Mouse (Mus musculus) forebrain, embryonic 10.5 days (tissue): Measurements from ENCODE around the gene Ifit1bl2. TPM values are rescaled to one million over a fixed set of nuclear protein-coding genes. Genes with fewer than 3 reads are reported as not detected.
"Not testable (repeated sequence)": the region's sequence is repeated elsewhere in the genome, so short reads cannot be mapped to it uniquely, and the experiment has no call there.

Experiments
- DNase-seq: peaks from one replicate; pipeline ENCODE4 v3.0.0-alpha.2; 2017; ENCODE audit warnings: low spot score; ENCODE audit errors: extremely low spot score
- H3K27ac ChIP-seq: fragments of 300-500 bp; sonication (generic); 2 replicates; pipeline ENCODE4 v1.5.1; 2016; ENCODE audit warnings: mild to moderate bottlenecking
- H3K27me3 ChIP-seq: fragments of 300-500 bp; sonication (generic); 2 replicates; pipeline ENCODE4 v1.6.1; 2016; ENCODE audit warnings: mild to moderate bottlenecking; ENCODE audit not compliant: poor library complexity, severe bottlenecking
- H3K36me3 ChIP-seq: fragments of 300-500 bp; sonication (generic); replicated peaks from 2 replicates; pipeline ENCODE4 v1.6.1; 2016; ENCODE audit warnings: mild to moderate bottlenecking, moderate library complexity
- H3K4me1 ChIP-seq: fragments of 300-500 bp; sonication (generic); 2 replicates; pipeline ENCODE4 v1.6.1; 2016
- H3K4me3 ChIP-seq: fragments of 300-500 bp; sonication (generic); 2 replicates; pipeline ENCODE4 v1.5.1; 2016; ENCODE audit warnings: mild to moderate bottlenecking, moderate library complexity
- H3K9me3 ChIP-seq: fragments of 300-500 bp; sonication (generic); 2 replicates; pipeline ENCODE4 v1.6.1; 2016; ENCODE audit warnings: mild to moderate bottlenecking, moderate library complexity
- WGBS: fragments of 180-500 bp; shearing (Covaris S2); methylation state at CpG from one replicate; pipeline ENCODE4 v1.1.7; 2016; 5-methylcytosine and 5-hydroxymethylcytosine counted together
- polyA plus RNA-seq: library from polyadenylated mRNA; unstranded; fragments of >200 nt; fragmentation: Nextera tagmentation; extraction: Ambion mirVana; gene quantifications from 2 replicates; pipeline ENCODE4 v1.2.1, GENCODE M21; 2016

The Ifit1bl2 gene
- polyA plus RNA-seq, 1 experiment from 2014 or later, result not detected

DNA sequence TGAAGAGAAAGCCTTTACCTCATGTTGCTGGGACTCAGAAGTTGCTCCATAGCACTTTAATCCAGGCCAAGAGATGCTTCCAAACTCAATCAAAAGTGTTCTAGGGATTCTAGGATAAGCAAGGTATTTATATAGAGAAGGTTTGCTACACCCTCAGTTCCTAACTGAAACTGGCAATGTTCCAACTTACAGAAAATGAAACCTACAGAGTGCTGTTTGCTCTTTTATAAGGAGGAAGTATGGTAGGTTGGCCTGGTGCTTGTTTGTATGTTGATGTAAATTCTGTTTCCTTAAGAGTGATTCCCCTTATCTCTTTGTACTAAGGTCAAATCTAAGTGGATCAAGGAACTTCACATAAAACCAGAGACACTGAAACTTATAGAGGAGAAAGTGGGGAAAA is 41.3 kb downstream of the Ifit1bl2 start:
- not testable (repeated sequence) for DNase-seq, H3K36me3 ChIP-seq, H3K4me1 ChIP-seq, H3K27me3 ChIP-seq, H3K4me3 ChIP-seq, H3K9me3 ChIP-seq, H3K27ac ChIP-seq

- Histone ChIP-seq H3K4me3 (no peak overlapping the region), H3K4me1 (no peaks in the 10 kb centered on the region), H3K36me3 (no peaks in the 10 kb centered on the region), H3K27ac (no peak overlapping the region), H3K27me3 (no peaks in the 10 kb centered on the region), H3K9me3 (no peaks in the 10 kb centered on the region)
- DNase-seq, result no peak
- 89% methylated on average over 2 of the region's 2 CpGs for WGBS
Observed at GRCm38 (mm10) chr19:34598341-34598740, 42.2 kb downstream of the Ifit1bl2 start.

GRCm38 (mm10) chr19:34596811-34597210 is 43.7 kb downstream of the Ifit1bl2 start:
- Histone ChIP-seq H3K4me3 (no peak overlapping the region), H3K4me1 (no peaks in the 10 kb centered on the region), H3K27ac (no peak overlapping the region), H3K9me3 (no peaks in the 10 kb centered on the region), H3K36me3 (no peaks in the 10 kb centered on the region), H3K27me3 (no peaks in the 10 kb centered on the region)
- DNase-seq, result no peak

DNA sequence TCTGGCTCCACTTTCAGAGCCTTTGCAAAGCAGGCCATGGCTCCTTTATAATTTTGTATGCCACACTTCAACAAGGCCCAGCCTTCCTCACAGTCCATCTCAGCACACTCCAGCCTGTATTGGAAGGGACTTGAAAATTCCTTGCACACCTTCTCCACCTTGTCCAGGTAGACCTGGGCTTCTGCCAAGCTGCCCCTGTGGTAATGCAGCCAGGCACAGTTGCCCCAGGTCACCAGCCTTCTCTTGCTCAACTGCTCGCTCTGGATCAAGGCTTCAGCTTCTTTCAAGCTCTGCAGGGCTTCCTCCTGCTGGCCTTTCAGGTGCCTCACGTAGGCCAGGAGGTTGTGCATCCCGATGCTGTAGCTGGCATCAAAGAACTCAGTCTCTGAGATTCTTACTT is 46.0 kb downstream of the Ifit1bl2 start:
- 82% methylated on average over 3 of the region's 3 CpGs for WGBS
- H3K27me3 ChIP-seq, H3K36me3 ChIP-seq, H3K27ac ChIP-seq, DNase-seq, H3K4me1 ChIP-seq, H3K4me3 ChIP-seq, H3K9me3 ChIP-seq: not testable (repeated sequence)

DNA sequence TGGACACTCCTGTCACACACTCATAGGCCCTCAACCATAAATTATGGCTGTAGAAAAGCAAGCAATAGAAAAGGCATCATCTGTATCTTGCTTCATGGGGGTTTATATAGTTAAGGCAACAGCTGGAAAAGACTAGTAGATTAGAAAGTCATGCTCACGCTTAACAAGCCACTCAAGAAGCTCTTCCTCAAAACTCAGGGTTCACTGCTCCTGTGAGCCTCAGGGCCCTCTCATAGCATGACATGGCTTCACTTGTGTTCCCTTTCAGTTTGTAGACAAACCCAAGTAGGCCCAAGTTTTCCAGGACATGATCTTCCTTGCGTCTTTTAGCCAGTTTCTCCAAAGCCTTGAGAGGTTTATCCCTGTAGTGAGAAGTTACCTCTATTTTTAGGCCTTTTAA is 47.1 kb downstream of the Ifit1bl2 start:
- H3K36me3 ChIP-seq, result no peaks in the 10 kb centered on the region
- H3K27ac ChIP-seq, result no peak overlapping the region
- H3K9me3 ChIP-seq, result no peaks in the 10 kb centered on the region
- DNase-seq, result no peak
- WGBS, result 90% methylated on average over 2 of the region's 2 CpGs
- no peaks in the 10 kb centered on the region for H3K27me3 ChIP-seq
- no peaks in the 10 kb centered on the region for H3K4me1 ChIP-seq
- no peak overlapping the region for H3K4me3 ChIP-seq

DNA sequence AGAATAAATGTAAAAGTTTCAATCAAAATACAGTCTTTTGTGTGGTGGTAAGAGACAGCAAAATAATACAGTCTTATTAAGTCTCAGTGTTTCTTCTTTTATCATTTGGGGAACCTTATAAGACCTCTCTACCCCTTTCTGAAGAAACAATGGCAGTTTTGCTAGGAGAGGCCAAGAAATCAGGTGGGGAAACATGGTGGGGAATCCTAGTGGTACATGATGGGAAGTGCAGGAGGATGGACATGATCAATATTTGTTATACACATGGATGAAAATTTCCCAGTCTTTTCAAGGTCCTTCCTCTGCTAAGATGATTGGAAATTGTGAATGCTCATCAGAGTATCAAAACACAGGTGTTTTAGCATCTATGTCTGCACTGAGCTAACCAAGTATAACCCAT is 51.6 kb downstream of the Ifit1bl2 start:
- Histone ChIP-seq H3K36me3 (no peaks in the 10 kb centered on the region), H3K27me3 (no peaks in the 10 kb centered on the region), H3K27ac (no peak overlapping the region), H3K4me3 (no peak overlapping the region), H3K4me1 (no peaks in the 10 kb centered on the region), H3K9me3 (no peaks in the 10 kb centered on the region)
- DNase-seq, result no peak

- H3K9me3 ChIP-seq, H3K27me3 ChIP-seq, H3K27ac ChIP-seq, H3K4me3 ChIP-seq, DNase-seq, H3K36me3 ChIP-seq, H3K4me1 ChIP-seq: not testable (repeated sequence)
- 80% methylated on average over 9 of the region's 12 CpGs for WGBS
Observed at GRCm38 (mm10) chr19:34587898-34588692, 52.4 kb downstream of the Ifit1bl2 start.

- H3K27me3 ChIP-seq, H3K27ac ChIP-seq, H3K4me1 ChIP-seq, H3K4me3 ChIP-seq, H3K36me3 ChIP-seq, DNase-seq, H3K9me3 ChIP-seq: not testable (repeated sequence)
- 70% methylated on average over 5 of the region's 5 CpGs for WGBS
Observed at GRCm38 (mm10) chr19:34585740-34586458, 54.6 kb downstream of the Ifit1bl2 start.

DNA sequence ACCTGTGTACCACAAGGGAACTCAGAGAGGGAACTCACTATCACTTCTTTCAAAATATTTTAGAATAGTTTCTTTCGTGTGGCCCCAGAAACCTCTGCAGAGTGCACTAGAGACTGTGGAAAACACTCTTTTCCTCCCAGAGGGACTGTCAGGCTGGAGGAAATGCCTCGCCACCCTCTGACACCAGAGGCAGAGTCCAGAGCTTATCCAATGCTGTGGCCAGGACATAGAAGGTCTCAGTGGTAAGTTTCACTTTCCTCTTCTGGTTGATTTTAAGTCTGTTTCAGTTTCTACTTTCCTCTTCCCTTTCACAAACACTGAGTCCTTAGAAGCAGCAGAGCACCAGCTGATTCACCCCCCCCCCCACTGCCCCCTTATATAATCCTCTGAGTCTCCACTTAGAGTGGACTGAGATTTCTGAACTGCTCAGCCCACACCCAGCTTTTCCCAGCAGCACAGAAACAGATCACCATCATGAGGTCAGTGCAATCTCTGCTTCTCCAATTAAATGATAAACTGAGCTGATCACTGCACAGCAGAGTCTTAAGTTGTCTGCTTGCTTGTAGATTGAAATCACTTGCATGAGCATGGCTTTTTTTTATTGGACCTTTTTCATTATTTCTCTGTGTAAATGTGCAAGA is 57.3 kb downstream of the Ifit1bl2 start, which contains the start of gene Ifit3:
Gene Ifit3 (plus strand): TSS at position 406 of the 641 bp plus-strand sequence.
- H3K4me3 ChIP-seq, H3K36me3 ChIP-seq, DNase-seq, H3K4me1 ChIP-seq, H3K27ac ChIP-seq, H3K9me3 ChIP-seq, H3K27me3 ChIP-seq: not testable (repeated sequence)
- WGBS, result 77% methylated on average over 2 of the region's 2 CpGs

GRCm38 (mm10) chr19:34582696-34583095 is 57.8 kb downstream of the Ifit1bl2 start:
- not testable (repeated sequence) for H3K4me3 ChIP-seq, DNase-seq, H3K36me3 ChIP-seq, H3K9me3 ChIP-seq, H3K4me1 ChIP-seq, H3K27ac ChIP-seq, H3K27me3 ChIP-seq
- 94% methylated on average over 2 of the region's 2 CpGs for WGBS

- H3K4me3 ChIP-seq, result no peak overlapping the region
- H3K4me1 ChIP-seq, result no peaks in the 10 kb centered on the region
- H3K9me3 ChIP-seq, result no peaks in the 10 kb centered on the region
- WGBS, result 79% methylated on average over 1 of the region's 1 CpGs
- no peak for DNase-seq
- no peaks in the 10 kb centered on the region for H3K36me3 ChIP-seq
- no peaks in the 10 kb centered on the region for H3K27me3 ChIP-seq
- H3K27ac ChIP-seq, result no peak overlapping the region
Observed at GRCm38 (mm10) chr19:34577121-34577520, 63.4 kb downstream of the Ifit1bl2 start.

DNA sequence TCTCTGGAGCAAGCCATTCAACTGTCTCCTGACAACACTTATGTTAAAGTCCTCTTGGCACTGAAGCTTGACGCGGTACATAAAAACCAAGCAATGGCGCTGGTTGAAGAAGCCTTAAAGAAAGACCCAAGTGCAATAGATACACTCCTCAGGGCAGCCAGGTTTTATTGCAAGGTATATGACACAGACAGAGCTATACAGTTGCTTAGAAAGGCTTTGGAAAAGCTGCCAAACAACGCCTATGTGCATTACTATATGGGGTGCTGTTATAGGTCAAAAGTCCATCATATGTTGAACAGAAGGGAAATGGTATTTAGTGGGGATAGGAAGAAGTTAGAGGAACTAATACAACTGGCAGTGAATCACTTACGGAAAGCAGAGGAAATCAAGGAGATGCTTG is 66.9 kb downstream of the Ifit1bl2 start:
- Histone ChIP-seq H3K36me3 (no peaks in the 10 kb centered on the region), H3K4me3 (no peak overlapping the region), H3K27ac (no peak overlapping the region), H3K4me1 (0 out of 2 replicates have a peak, but pooled peaks cover 4% of the 10 kb centered on the region), H3K27me3 (no peaks in the 10 kb centered on the region), H3K9me3 (no peaks in the 10 kb centered on the region)
- WGBS, result 95% methylated on average over 5 of the region's 5 CpGs
- no peak for DNase-seq

DNA sequence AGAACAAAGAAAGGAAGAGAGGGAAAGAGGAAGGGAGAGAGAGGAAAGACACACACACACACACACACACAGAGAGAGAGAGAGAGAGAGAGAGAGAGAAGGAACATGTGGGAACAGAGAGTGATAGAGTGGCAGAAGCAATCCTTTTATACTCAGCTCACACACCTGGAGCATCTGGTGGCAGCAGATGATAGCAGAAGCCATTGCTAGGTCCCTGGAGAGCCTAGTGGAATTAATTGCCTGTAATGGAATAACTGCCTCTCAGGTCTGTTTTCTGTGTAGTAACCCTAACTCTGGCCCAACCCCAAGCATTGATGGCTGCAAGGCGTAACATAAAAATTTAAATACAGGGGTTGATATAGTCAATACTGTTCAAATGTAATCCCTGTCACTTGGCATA is 69.5 kb downstream of the Ifit1bl2 start:
- H3K4me3 ChIP-seq, result no peak overlapping the region
- 0 out of 2 replicates have a peak, but pooled peaks cover 4% of the 10 kb centered on the region for H3K4me1 ChIP-seq
- WGBS, result 95% methylated on average over 1 of the region's 1 CpGs
- H3K9me3 ChIP-seq, result no peaks in the 10 kb centered on the region
- H3K27ac ChIP-seq, result no peak overlapping the region
- H3K27me3 ChIP-seq, result no peaks in the 10 kb centered on the region
- no peaks in the 10 kb centered on the region for H3K36me3 ChIP-seq
- DNase-seq, result no peak
